Mouse (Mus musculus): ENCODE data around the gene Acvr2a. TPM values are rescaled to one million over a fixed set of nuclear protein-coding genes. Genes with fewer than 3 reads are reported as not detected.
A peak's percentile ranks its signal among the peaks of the same experiment; 100 is the strongest.

The Acvr2a gene
- polyA plus RNA-seq, 1 experiment: 4.3 TPM

GRCm38 (mm10) chr2:48788901-48789300, 25.0 kb upstream of the Acvr2a start:
- no peak overlapping the region for H3K4me3 ChIP-seq (ENCODE audit: insufficient read depth, low read depth, low read length)
- WGBS: 77% methylated on average over 3 of the region's 3 CpGs
- DNase-seq: no peak
- H3K36me3 ChIP-seq (ENCODE audit: control insufficient read depth, insufficient read depth, low read length): no peaks in the 10 kb centered on the region
- TF ChIP-seq POLR2A (IDR thresholded peaks at IDR 0.05; ENCODE audit: low read depth, low read length) (no peak), CTCF (conservative IDR thresholded peaks at IDR 0.05; ENCODE audit: insufficient read depth, insufficient read length, low read depth, low read length) (no peak)
- no peak overlapping the region for H3K27ac ChIP-seq (ENCODE audit: insufficient read depth, low read depth, low read length)
- no peaks in the 10 kb centered on the region for H3K27me3 ChIP-seq (replicated peaks; ENCODE audit: control insufficient read depth, insufficient read depth, low read length)
- no peaks in the 10 kb centered on the region for H3K4me1 ChIP-seq (ENCODE audit: control insufficient read depth, insufficient read depth, low read length)

GRCm38 (mm10) chr2:48814223-48815038, 522 bp downstream of the Acvr2a start:
- H3K36me3 ChIP-seq (ENCODE audit: control insufficient read depth, insufficient read depth, low read length): no peaks in the 10 kb centered on the region
- H3K27me3 ChIP-seq (replicated peaks; ENCODE audit: control insufficient read depth, insufficient read depth, low read length): no peaks in the 10 kb centered on the region
- peaks cover 6% of the 10 kb centered on the region; the same call in 1 of the 2 replicates for H3K4me1 ChIP-seq (ENCODE audit: control insufficient read depth, insufficient read depth, low read length)
- TF ChIP-seq CTCF (conservative IDR thresholded peaks at IDR 0.05; ENCODE audit: insufficient read depth, insufficient read length, low read depth, low read length) (no peak), POLR2A (IDR thresholded peaks at IDR 0.05; ENCODE audit: low read depth, low read length) (no peak)
- H3K27ac ChIP-seq (ENCODE audit: insufficient read depth, low read depth, low read length): peak overlapping the region; percentile 100
- under 1% methylated on average over 73 of the region's 76 CpGs for WGBS
- H3K4me3 ChIP-seq (ENCODE audit: insufficient read depth, low read depth, low read length): peak overlapping the region; percentile 91
- DNase-seq: peak; percentile 49

GRCm38 (mm10) chr2:48815039-48815590, 1.2 kb downstream of the Acvr2a start:
- Histone ChIP-seq H3K27me3 (replicated peaks; ENCODE audit: control insufficient read depth, insufficient read depth, low read length) (no peaks in the 10 kb centered on the region), H3K4me3 (ENCODE audit: insufficient read depth, low read depth, low read length) (peak overlapping the region; percentile 91), H3K27ac (ENCODE audit: insufficient read depth, low read depth, low read length) (peak overlapping the region; percentile 100), H3K4me1 (ENCODE audit: control insufficient read depth, insufficient read depth, low read length) (peaks cover 6% of the 10 kb centered on the region), H3K36me3 (ENCODE audit: control insufficient read depth, insufficient read depth, low read length) (no peaks in the 10 kb centered on the region)
- 2% methylated on average over 15 of the region's 15 CpGs for WGBS
- TF ChIP-seq POLR2A (IDR thresholded peaks at IDR 0.05; ENCODE audit: low read depth, low read length): no peak
- TF ChIP-seq CTCF (conservative IDR thresholded peaks at IDR 0.05; ENCODE audit: insufficient read depth, insufficient read length, low read depth, low read length): no peak
- DNase-seq: peak; percentile 19

GRCm38 (mm10) chr2:48816141-48817028, 2.5 kb downstream of the Acvr2a start:
- Histone ChIP-seq H3K4me3 (ENCODE audit: insufficient read depth, low read depth, low read length) (peak overlapping the region; percentile 47; the same call in 1 of the 2 replicates), H3K4me1 (ENCODE audit: control insufficient read depth, insufficient read depth, low read length) (peaks cover 9% of the 10 kb centered on the region), H3K27me3 (replicated peaks; ENCODE audit: control insufficient read depth, insufficient read depth, low read length) (no peaks in the 10 kb centered on the region), H3K36me3 (ENCODE audit: control insufficient read depth, insufficient read depth, low read length) (no peaks in the 10 kb centered on the region), H3K27ac (ENCODE audit: insufficient read depth, low read depth, low read length) (no peak overlapping the region)
- DNase-seq: peak; percentile 17
- 8% methylated on average over 9 of the region's 9 CpGs for WGBS
- TF ChIP-seq CTCF (conservative IDR thresholded peaks at IDR 0.05; ENCODE audit: insufficient read depth, insufficient read length, low read depth, low read length) (no peak), POLR2A (IDR thresholded peaks at IDR 0.05; ENCODE audit: low read depth, low read length) (no peak)

- no peak for TF ChIP-seq POLR2A (IDR thresholded peaks at IDR 0.05; ENCODE audit: low read depth, low read length)
- no peak for TF ChIP-seq CTCF (conservative IDR thresholded peaks at IDR 0.05; ENCODE audit: insufficient read depth, insufficient read length, low read depth, low read length)
- 92% methylated on average over 2 of the region's 2 CpGs for WGBS
Measured at GRCm38 (mm10) chr2:48825878-48826277, 12.0 kb downstream of the Acvr2a start.

GRCm38 (mm10) chr2:48826380-48826779, 12.5 kb downstream of the Acvr2a start:
- no peaks in the 10 kb centered on the region for H3K27me3 ChIP-seq (replicated peaks; ENCODE audit: control insufficient read depth, insufficient read depth, low read length)
- H3K36me3 ChIP-seq (ENCODE audit: control insufficient read depth, insufficient read depth, low read length): no peaks in the 10 kb centered on the region
- no peak overlapping the region for H3K4me3 ChIP-seq (ENCODE audit: insufficient read depth, low read depth, low read length)
- H3K4me1 ChIP-seq (ENCODE audit: control insufficient read depth, insufficient read depth, low read length): peaks cover 5% of the 10 kb centered on the region
- no peak overlapping the region for H3K27ac ChIP-seq (ENCODE audit: insufficient read depth, low read depth, low read length)
- TF ChIP-seq POLR2A (IDR thresholded peaks at IDR 0.05; ENCODE audit: low read depth, low read length): no peak
- TF ChIP-seq CTCF (conservative IDR thresholded peaks at IDR 0.05; ENCODE audit: insufficient read depth, insufficient read length, low read depth, low read length): no peak
- no peak for DNase-seq

More at GRCm38 (mm10) chr2:48825878-48826277, 12.0 kb downstream of the Acvr2a start:
- no peak for DNase-seq
- H3K27ac ChIP-seq (ENCODE audit: insufficient read depth, low read depth, low read length): no peak overlapping the region
- no peaks in the 10 kb centered on the region for H3K27me3 ChIP-seq (replicated peaks; ENCODE audit: control insufficient read depth, insufficient read depth, low read length)
- no peaks in the 10 kb centered on the region for H3K36me3 ChIP-seq (ENCODE audit: control insufficient read depth, insufficient read depth, low read length)
- H3K4me1 ChIP-seq (ENCODE audit: control insufficient read depth, insufficient read depth, low read length): peaks cover 5% of the 10 kb centered on the region
- no peak overlapping the region for H3K4me3 ChIP-seq (ENCODE audit: insufficient read depth, low read depth, low read length)

Measured in kidney, adult 2 months (tissue).